Mouse (Mus musculus) liver, postnatal 0 days (tissue): ENCODE data around the gene Tnfrsf4.

Source experiments
- CTCF ChIP-seq: sonication (generic); IDR thresholded peaks from 2 replicates; pipeline ENCODE4 v1.5.1; 2016; ENCODE audit warnings: antibody characterized with exemption, low read depth
- EP300 ChIP-seq: IDR thresholded peaks from 2 replicates; pipeline ENCODE4 v1.6.1; 2016; ENCODE audit warnings: antibody characterized with exemption, low read depth, mild to moderate bottlenecking

DNA sequence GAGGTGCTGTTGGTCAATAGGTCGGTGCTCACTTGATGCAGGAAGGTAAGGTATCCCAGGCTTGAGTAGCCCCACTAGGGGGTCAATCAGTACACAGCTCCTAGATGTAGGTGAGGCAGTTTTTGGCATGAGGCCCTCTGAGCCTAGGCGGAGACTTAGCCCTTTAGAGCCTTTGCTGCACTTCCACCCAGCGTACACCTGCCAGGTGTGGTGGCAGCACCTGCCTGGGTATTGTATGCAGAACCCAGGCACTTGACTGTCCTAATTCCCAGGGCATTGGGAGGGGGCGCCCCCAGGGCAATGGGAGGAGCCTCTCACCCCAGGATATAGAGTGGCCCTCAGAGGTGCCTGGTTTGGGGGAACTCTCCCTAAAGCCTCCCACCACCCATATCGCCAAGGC lies 41.5 kb downstream of the Tnfrsf4 start:
- no peak for TF ChIP-seq CTCF
- TF ChIP-seq EP300 = no peak
